Mouse (Mus musculus): ENCODE results near the gene Hebp1.

- TF ChIP-seq CTCF (IDR thresholded peaks at IDR 0.05; ENCODE audit: borderline replicate concordance, control insufficient read depth, extremely low read depth, insufficient read depth, low read length, poor library complexity), result no peak
- no peak for TF ChIP-seq POLR2A (IDR thresholded peaks at IDR 0.05; ENCODE audit: control insufficient read depth, extremely low read depth, insufficient read depth, low read length, poor library complexity)
These were observed 42.5 kb upstream of the Hebp1 start for GRCm38 (mm10) chr6:135240361-135240760.
